Mouse (Mus musculus) bone marrow, adult 2 months (tissue): ENCODE results near the gene Wfdc1.

Source experiments
- CTCF ChIP-seq: fragments of 200-500 bp; IDR thresholded peaks from 2 replicates; pipeline ENCODE4 v1.5.1; 2011; ENCODE audit warnings: low read length, control low read depth; ENCODE audit not compliant: control insufficient read depth, insufficient read depth
- POLR2A ChIP-seq: fragments of 200-500 bp; IDR thresholded peaks from 2 replicates; pipeline ENCODE4 v1.6.1; 2011; ENCODE audit warnings: low read depth, mild to moderate bottlenecking, control low read depth, low read length, borderline replicate concordance; ENCODE audit not compliant: control insufficient read depth

DNA sequence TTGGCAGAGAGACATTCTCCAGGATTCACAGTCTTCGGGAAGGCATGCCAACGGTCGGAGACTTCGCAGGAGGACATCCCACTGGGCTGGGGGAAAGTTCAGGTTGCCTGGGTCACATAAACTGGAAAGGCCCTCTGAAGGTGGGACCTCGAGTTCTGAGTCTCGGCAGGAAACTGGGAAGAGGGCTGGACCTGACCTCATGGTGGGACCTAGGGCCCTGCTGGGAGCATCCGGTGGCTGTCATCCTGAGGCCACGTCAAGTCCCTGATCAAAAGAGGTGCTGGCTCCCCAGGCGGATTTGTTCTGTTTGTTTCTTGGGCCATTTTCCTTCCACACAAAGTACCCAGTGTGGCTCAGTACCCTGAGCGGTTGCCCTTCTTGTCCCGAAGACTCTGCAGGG lies 2.7 kb upstream of the Wfdc1 start:
- TF ChIP-seq CTCF: no peak
- no peak for TF ChIP-seq POLR2A
